Mouse (Mus musculus) brain, embryonic 14.5 days (tissue): ENCODE results near the gene Nexn.

Experiments used
- CTCF ChIP-seq: fragments of 200-500 bp; IDR thresholded peaks from 2 replicates; pipeline ENCODE4 v1.5.1; 2012; ENCODE audit warnings: inconsistent platforms, mild to moderate bottlenecking, moderate library complexity, borderline replicate concordance; ENCODE audit not compliant: insufficient read depth, insufficient read length; ENCODE audit errors: extremely low read depth
- POLR2A ChIP-seq: fragments of 200-500 bp; IDR thresholded peaks from 2 replicates; pipeline ENCODE4 v1.6.1; 2012; ENCODE audit warnings: mild to moderate bottlenecking, inconsistent platforms, borderline replicate concordance; ENCODE audit not compliant: poor library complexity, insufficient read depth, insufficient read length, severe bottlenecking; ENCODE audit errors: extremely low read depth

DNA sequence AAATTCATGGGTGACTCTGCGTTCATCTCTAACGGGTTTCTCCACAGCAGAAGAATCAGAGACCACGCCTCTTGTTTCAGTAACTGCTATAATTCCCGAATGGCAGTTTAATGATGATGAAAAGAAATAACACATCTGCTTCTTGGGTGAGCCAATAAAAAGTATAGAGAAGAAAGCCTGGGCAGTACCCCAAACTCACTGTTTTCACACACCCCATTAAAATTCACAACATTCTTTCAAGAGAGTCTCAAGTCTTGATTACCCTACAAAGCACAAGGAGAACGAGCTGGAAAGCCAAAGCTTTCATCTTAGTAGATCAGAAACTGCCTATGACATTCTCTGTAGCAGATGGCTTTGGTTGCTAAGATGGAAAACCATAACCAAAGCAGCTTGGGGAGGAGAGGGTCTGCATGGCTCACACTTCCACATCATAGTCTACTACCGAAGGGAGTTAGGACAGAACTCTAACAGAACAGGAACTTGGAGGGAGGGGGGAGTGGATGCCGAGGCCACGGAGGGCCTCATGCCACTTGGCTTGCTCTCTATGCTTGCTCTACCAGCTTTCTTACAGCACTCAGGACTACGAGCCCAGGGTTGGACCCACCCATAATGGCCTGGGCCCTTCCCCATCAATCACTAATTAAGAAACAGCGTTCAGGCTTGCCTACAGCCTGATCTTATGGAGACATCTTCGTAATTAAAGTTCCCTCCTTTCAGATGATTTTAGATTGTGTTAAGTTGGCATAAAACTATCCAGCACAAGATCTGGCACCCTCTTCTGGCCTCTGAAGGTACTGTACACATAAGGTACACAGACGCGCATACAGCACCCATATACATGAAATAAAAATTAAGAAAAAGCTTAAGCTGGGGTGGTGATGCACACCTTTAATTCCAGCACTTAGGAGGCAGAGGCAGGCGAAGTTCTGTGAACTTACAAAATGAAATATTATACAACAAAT lies 34.5 kb upstream of the Nexn start:
- TF ChIP-seq POLR2A = no peak
- TF ChIP-seq CTCF = no peak; the same call in 1 of the 2 replicates
